Mouse (Mus musculus): ENCODE measurements around the gene Tmem234. TPM values are rescaled to one million over a fixed set of nuclear protein-coding genes. Genes with fewer than 3 reads are reported as not detected.

Tmem234 gene
- polyA plus RNA-seq, 1 experiment from 2014 or later: 200 TPM

DNA sequence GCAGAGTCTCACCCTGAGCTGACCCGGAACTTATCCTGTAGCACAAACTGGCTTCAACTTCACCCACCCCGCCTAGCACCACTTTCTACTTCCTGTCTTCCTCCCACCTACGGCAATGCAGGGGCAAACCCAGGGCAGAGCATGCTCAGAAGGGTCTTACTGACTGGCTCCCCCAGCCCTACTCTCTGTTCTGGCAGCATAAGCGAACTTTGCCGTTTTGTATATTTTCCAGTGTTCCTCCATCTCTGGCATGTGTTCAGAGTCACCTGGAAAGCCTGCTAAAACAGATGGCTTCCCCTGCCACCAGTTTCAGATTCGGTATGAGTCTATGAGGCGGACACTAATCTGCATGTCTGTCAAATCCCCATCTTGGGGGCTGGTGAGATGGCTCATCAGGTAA, 20.1 kb upstream of the Tmem234 start:
- H3K36me3 ChIP-seq (ENCODE audit: insufficient read depth): no peaks in the 10 kb centered on the region
- ATAC-seq (ENCODE audit: insufficient read depth) (no peak), DNase-seq (no peak)
- no peaks in the 10 kb centered on the region for H3K9me3 ChIP-seq (ENCODE audit: low read depth, low read length)
- no peaks in the 10 kb centered on the region for H3K4me1 ChIP-seq (ENCODE audit: insufficient read depth)
- no peaks in the 10 kb centered on the region for H3K27me3 ChIP-seq (ENCODE audit: insufficient read depth, low read length)
- no peak overlapping the region for H3K27ac ChIP-seq (ENCODE audit: low read depth)
- H3K9ac ChIP-seq: no peak overlapping the region
- H3K4me3 ChIP-seq (ENCODE audit: low read depth, low read length): no peak overlapping the region
- no peak overlapping the region for H3K4me2 ChIP-seq
- WGBS: 57% methylated on average over 7 of the region's 7 CpGs
- TF ChIP-seq CTCF (IDR thresholded peaks at IDR 0.05; ENCODE audit: low read depth): no peak

DNA sequence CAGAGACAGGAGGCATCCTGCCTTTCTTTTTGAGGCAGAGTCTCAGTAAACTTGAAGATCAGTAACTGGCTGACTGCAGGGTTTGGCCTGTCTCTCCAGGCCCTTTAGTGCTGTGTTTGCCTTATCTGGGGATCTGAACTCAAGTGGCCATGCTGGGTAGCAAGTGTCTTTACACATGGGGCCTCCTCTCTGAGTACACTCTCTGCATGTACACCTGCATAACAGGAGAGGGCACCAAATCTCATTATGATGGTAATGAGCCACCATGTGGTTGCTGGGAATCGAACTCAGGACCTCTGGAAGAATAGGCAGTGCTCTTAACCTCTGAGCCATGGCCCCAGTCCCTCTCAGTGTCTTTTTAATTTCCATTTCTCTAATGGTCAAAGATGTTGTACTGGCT, 18.2 kb upstream of the Tmem234 start:
- Histone ChIP-seq H3K4me2 (no peak overlapping the region), H3K9me3 (ENCODE audit: low read depth, low read length) (no peaks in the 10 kb centered on the region), H3K4me3 (ENCODE audit: low read depth, low read length) (no peak overlapping the region), H3K27ac (ENCODE audit: low read depth) (no peak overlapping the region), H3K4me1 (ENCODE audit: insufficient read depth) (no peaks in the 10 kb centered on the region), H3K9ac (no peak overlapping the region), H3K36me3 (ENCODE audit: insufficient read depth) (no peaks in the 10 kb centered on the region), H3K27me3 (ENCODE audit: insufficient read depth, low read length) (no peaks in the 10 kb centered on the region)
- ATAC-seq (ENCODE audit: insufficient read depth): no peak
- DNase-seq: no peak
- WGBS: 76% methylated on average over 1 of the region's 1 CpGs
- TF ChIP-seq CTCF (IDR thresholded peaks at IDR 0.05; ENCODE audit: low read depth): no peak

DNA sequence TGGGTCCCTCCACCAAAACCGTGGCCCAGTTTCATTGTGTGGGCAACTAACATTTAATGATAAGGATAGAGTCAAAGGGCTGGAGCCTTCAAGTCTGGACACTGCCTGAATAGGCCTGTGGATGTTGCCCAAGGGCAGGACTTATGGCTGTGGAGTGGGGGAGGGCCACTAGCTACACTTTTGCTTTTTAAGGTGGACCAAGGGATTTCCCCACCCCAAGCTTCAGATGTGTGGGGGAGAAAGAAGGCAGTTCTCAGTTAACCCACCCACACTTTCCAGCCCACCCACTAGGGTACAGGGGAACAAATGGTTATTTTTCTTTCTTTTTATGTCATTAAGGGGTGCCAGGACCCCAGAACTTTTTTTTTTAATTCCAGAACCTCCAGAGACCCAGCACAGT, 16.1 kb upstream of the Tmem234 start:
- no peak for TF ChIP-seq CTCF (IDR thresholded peaks at IDR 0.05; ENCODE audit: low read depth)
- peak overlapping the region; percentile 44 for H3K4me3 ChIP-seq (ENCODE audit: low read depth, low read length)
- H3K27ac ChIP-seq (ENCODE audit: low read depth): peak overlapping the region; percentile 65
- peak overlapping the region; percentile 58 for H3K9ac ChIP-seq
- ATAC-seq (ENCODE audit: insufficient read depth): no peak
- 52% methylated on average over 1 of the region's 1 CpGs for WGBS
- DNase-seq: no peak
- H3K9me3 ChIP-seq (ENCODE audit: low read depth, low read length): no peaks in the 10 kb centered on the region
- H3K4me2 ChIP-seq: peak overlapping the region; percentile 85
- H3K27me3 ChIP-seq (ENCODE audit: insufficient read depth, low read length): no peaks in the 10 kb centered on the region
- H3K4me1 ChIP-seq (ENCODE audit: insufficient read depth): no peaks in the 10 kb centered on the region
- H3K36me3 ChIP-seq (ENCODE audit: insufficient read depth): no peaks in the 10 kb centered on the region

DNA sequence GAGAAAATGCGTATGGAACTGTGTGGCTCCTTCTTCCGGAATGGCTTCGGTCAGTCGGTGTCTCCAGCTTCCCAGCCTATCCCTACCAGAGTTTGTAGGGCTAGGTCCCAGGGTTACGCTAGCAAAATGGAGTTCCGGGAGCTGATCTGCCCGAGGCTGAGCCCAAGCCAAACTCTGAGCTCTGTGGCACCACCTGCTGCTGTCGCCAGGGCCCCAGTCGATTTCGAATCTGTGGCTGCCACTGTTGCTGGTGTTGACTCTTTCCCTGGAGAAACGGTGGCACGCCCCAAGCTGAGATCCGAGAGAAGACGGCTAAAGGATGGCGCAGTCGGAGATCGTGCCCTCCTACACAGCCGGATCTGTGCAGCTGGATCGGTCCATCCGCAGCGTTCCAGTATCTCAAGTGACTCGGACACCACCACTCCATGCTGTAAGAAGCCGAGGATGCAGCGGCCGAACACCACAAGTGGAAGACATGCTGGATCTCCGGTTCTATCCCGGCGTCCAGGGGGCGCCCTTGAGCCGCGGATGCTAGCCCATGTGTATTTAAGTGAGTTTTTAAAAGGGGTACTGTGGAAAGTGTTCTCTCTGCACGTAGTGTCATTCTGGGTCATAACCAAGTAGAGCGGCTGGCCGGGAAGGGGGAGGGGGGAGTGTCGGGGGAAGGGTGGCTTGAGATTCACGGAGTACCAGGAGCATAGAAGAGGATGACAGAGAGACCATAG, 15.4 kb upstream of the Tmem234 start:
- ATAC-seq (ENCODE audit: insufficient read depth) (peak; percentile 83), DNase-seq (peak; percentile 91)
- Histone ChIP-seq H3K4me2 (peak overlapping the region; percentile 85), H3K9me3 (ENCODE audit: low read depth, low read length) (no peaks in the 10 kb centered on the region), H3K27ac (ENCODE audit: low read depth) (peak overlapping the region; percentile 65), H3K4me1 (ENCODE audit: insufficient read depth) (no peaks in the 10 kb centered on the region), H3K9ac (peak overlapping the region; percentile 58), H3K36me3 (ENCODE audit: insufficient read depth) (no peaks in the 10 kb centered on the region), H3K4me3 (ENCODE audit: low read depth, low read length) (peak overlapping the region; percentile 44), H3K27me3 (ENCODE audit: insufficient read depth, low read length) (no peaks in the 10 kb centered on the region)
- peak; percentile 72 for TF ChIP-seq CTCF (IDR thresholded peaks at IDR 0.05; ENCODE audit: low read depth)
- WGBS: 2% methylated on average over 36 of the region's 36 CpGs

DNA sequence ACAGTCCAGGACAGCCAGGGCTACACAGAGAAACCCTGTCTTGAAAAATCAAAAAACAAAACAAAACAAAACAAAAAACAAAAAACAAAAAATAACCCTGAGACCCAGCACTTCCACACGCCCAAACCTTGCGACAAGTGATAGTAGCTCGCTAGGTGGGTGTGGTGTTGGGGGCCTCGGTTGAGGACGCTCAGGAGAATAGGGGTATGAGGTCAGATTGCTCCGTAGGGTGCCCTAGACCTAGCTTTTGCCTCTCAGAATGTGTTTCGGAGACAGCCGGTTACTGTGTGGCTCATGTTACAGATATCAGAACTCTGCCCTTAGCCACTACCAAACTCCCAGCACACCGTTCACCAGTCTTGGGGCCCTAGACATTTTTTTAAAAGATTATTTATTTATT, 14.7 kb upstream of the Tmem234 start:
- Histone ChIP-seq H3K4me1 (ENCODE audit: insufficient read depth) (no peaks in the 10 kb centered on the region), H3K4me3 (ENCODE audit: low read depth, low read length) (peak overlapping the region; percentile 44; the same call in 1 of the 2 replicates), H3K4me2 (peak overlapping the region; percentile 85)

DNA sequence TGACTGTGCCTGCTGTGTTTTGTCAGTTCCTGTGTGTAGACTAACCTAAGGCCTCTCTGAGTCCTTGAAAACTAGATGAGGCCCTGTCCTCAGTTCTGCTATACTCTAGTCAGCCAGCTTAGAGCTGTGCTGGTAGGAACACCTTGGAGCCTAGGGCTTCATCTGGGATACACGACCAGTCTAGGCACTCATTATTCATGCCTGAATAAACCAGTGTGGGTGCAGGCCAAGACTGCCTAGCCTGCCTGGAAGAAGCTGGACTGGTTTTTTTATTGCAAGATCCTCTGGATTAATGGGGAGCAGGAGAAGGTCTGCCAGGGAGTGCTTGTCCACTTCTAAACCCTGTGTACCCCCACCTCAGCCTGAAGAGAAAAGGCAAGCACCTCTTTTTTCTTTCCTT, 13.5 kb upstream of the Tmem234 start:
- Histone ChIP-seq H3K36me3 (ENCODE audit: insufficient read depth) (peaks cover 16% of the 10 kb centered on the region), H3K27ac (ENCODE audit: low read depth) (no peak overlapping the region), H3K27me3 (ENCODE audit: insufficient read depth, low read length) (no peaks in the 10 kb centered on the region), H3K4me3 (ENCODE audit: low read depth, low read length) (no peak overlapping the region), H3K9ac (no peak overlapping the region), H3K9me3 (ENCODE audit: low read depth, low read length) (no peaks in the 10 kb centered on the region), H3K4me2 (no peak overlapping the region), H3K4me1 (ENCODE audit: insufficient read depth) (no peaks in the 10 kb centered on the region)
- WGBS: 33% methylated on average over 1 of the region's 1 CpGs
- DNase-seq (no peak), ATAC-seq (ENCODE audit: insufficient read depth) (no peak)
- TF ChIP-seq CTCF (IDR thresholded peaks at IDR 0.05; ENCODE audit: low read depth): no peak

More for the DNA sequence above, 14.7 kb upstream of the Tmem234 start:
- no peaks in the 10 kb centered on the region for H3K27me3 ChIP-seq (ENCODE audit: insufficient read depth, low read length)
- peak; percentile 42; the same call in 1 of the 2 replicates for ATAC-seq (ENCODE audit: insufficient read depth)
- no peak for DNase-seq
- no peak for TF ChIP-seq CTCF (IDR thresholded peaks at IDR 0.05; ENCODE audit: low read depth)
- H3K9ac ChIP-seq: no peak overlapping the region
- peaks cover 4% of the 10 kb centered on the region for H3K36me3 ChIP-seq (ENCODE audit: insufficient read depth)
- no peak overlapping the region for H3K27ac ChIP-seq (ENCODE audit: low read depth)
- WGBS: 72% methylated on average over 9 of the region's 9 CpGs
- H3K9me3 ChIP-seq (ENCODE audit: low read depth, low read length): no peaks in the 10 kb centered on the region

DNA sequence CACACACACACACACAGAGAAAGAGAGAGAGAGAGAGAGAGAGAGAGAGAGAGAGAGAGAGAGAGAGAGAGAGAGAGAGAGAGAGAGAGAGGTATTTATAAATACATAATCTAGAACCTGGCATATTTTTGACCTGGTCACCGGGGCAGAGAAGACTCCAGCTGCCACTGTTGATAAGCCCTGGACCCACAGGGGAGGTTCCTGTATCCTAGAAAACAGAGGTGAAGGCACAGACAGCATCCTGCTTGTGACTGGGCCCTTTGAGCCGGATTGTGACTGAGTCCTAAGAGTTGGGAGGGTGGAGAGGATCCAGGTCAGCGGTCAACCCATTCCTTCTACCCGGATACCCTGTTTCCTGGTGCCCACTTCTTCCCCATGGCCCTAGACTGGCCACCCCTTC, 11.6 kb upstream of the Tmem234 start:
- peaks cover 34% of the 10 kb centered on the region for H3K36me3 ChIP-seq (ENCODE audit: insufficient read depth)
- no peak overlapping the region for H3K4me2 ChIP-seq
- H3K27me3 ChIP-seq (ENCODE audit: insufficient read depth, low read length): no peaks in the 10 kb centered on the region
- no peak for DNase-seq
- no peaks in the 10 kb centered on the region for H3K4me1 ChIP-seq (ENCODE audit: insufficient read depth)
- H3K4me3 ChIP-seq (ENCODE audit: low read depth, low read length): no peak overlapping the region
- H3K9ac ChIP-seq: no peak overlapping the region
- no peak for ATAC-seq (ENCODE audit: insufficient read depth)
- H3K27ac ChIP-seq (ENCODE audit: low read depth): no peak overlapping the region
- WGBS: 77% methylated on average over 4 of the region's 4 CpGs
- H3K9me3 ChIP-seq (ENCODE audit: low read depth, low read length): no peaks in the 10 kb centered on the region
- no peak for TF ChIP-seq CTCF (IDR thresholded peaks at IDR 0.05; ENCODE audit: low read depth)

Measured in lung, embryonic 14.5 days (tissue).